Mouse (Mus musculus) activated CD4-positive, CD25-positive, alpha-beta regulatory T cell, adult 9 weeks (primary cell): ENCODE measurements around the gene Cxcr3. TPM values are rescaled to one million over a fixed set of nuclear protein-coding genes. Genes with fewer than 3 reads are reported as not detected.

ENCODE experiments used
- polyA plus RNA-seq: library from polyadenylated mRNA; unstranded; fragments of 100-300 nt; shearing (Covaris generic); gene quantifications from one replicate; pipeline ENCODE4 v1.2.1, GENCODE M21; 2017

The Cxcr3 gene
- polyA plus RNA-seq: 260 TPM

GRCm38 (mm10) chrX:101733828-101734319 is at the start of gene Cxcr3:
Gene Cxcr3 (minus strand): TSS chrX:101734269.

Other genes starting within 250 kb of the Cxcr3 start
- gene Taf1, start 201.5 kb downstream of the Cxcr3 start, polyA plus RNA-seq: 35.2 TPM
- 393 TPM for gene Ogt, start 94.2 kb downstream of the Cxcr3 start, polyA plus RNA-seq
- not detected for gene Gm4779, start 60.2 kb upstream of the Cxcr3 start, polyA plus RNA-seq
- gene 8030474K03Rik, start 60.4 kb upstream of the Cxcr3 start, polyA plus RNA-seq: not detected
- 2.1 TPM for gene Nhsl2, start 115.1 kb upstream of the Cxcr3 start, polyA plus RNA-seq